Mouse (Mus musculus) liver, postnatal 0 days (tissue): ENCODE results near the gene Fbxl13. TPM values are rescaled to one million over a fixed set of nuclear protein-coding genes. Genes with fewer than 3 reads are reported as not detected.

Experiments
- ATAC-seq: fragments of 200-750 bp; cut with Nextera tagmentation; 2 replicates; pipeline ENCODE4 v1.8.0; 2017; ENCODE audit warnings: mild to moderate bottlenecking, moderate library complexity
- DNase-seq: peaks from one replicate; pipeline ENCODE4 v3.0.0-alpha.2; 2016
- H3K27ac ChIP-seq: fragments of 300-500 bp; sonication (generic); 2 replicates; pipeline ENCODE4 v1.5.1; 2014; ENCODE audit warnings: antibody characterized with exemption, moderate library complexity, mild to moderate bottlenecking, low read depth
- H3K27me3 ChIP-seq: fragments of 300-500 bp; sonication (generic); 2 replicates; pipeline ENCODE4 v1.6.1; 2014; ENCODE audit warnings: low read length, control low read depth, mixed read lengths; ENCODE audit not compliant: insufficient read depth
- H3K36me3 ChIP-seq: fragments of 300-500 bp; sonication (generic); replicated peaks from 2 replicates; pipeline ENCODE4 v1.6.1; 2014; ENCODE audit warnings: mild to moderate bottlenecking, control low read depth, low read length, moderate library complexity, mixed read lengths; ENCODE audit not compliant: insufficient read depth
- H3K4me1 ChIP-seq: fragments of 300-500 bp; sonication (generic); 2 replicates; pipeline ENCODE4 v1.6.1; 2014; ENCODE audit warnings: antibody characterized with exemption, mild to moderate bottlenecking, control low read depth; ENCODE audit not compliant: insufficient read depth
- H3K4me2 ChIP-seq: fragments of 300-500 bp; sonication (generic); 2 replicates; pipeline ENCODE4 v1.6.1; 2014; ENCODE audit warnings: low read depth, mild to moderate bottlenecking, low read length, moderate library complexity, mixed read lengths
- H3K4me3 ChIP-seq: fragments of 300-500 bp; sonication (generic); 2 replicates; pipeline ENCODE4 v1.5.1; 2014; ENCODE audit warnings: low read depth, low read length
- H3K9ac ChIP-seq: fragments of 300-500 bp; sonication (generic); replicated peaks from 2 replicates; pipeline ENCODE4 v1.6.1; 2014; ENCODE audit warnings: mild to moderate bottlenecking, moderate library complexity
- H3K9me3 ChIP-seq: fragments of 300-500 bp; sonication (generic); 2 replicates; pipeline ENCODE4 v1.6.1; 2016; ENCODE audit warnings: mild to moderate bottlenecking, control low read depth, low read length, mixed read lengths
- CTCF ChIP-seq: sonication (generic); IDR thresholded peaks from 2 replicates; pipeline ENCODE4 v1.5.1; 2016; ENCODE audit warnings: antibody characterized with exemption, low read depth
- EP300 ChIP-seq: IDR thresholded peaks from 2 replicates; pipeline ENCODE4 v1.6.1; 2016; ENCODE audit warnings: antibody characterized with exemption, low read depth, mild to moderate bottlenecking
- WGBS: fragments of 180-500 bp; shearing (Covaris S2); extraction: QIAGEN DNeasy Blood & Tissue Kit; methylation state at CpG from one replicate; pipeline ENCODE4 v1.1.7; 2014; ENCODE audit not compliant: insufficient replicate concordance; 5-methylcytosine and 5-hydroxymethylcytosine counted together
- polyA plus RNA-seq: library from polyadenylated mRNA; unstranded; fragments of >200 nt; fragmentation: Nextera tagmentation; extraction: Ambion mirVana; gene quantifications from 2 replicates; pipeline ENCODE4 v1.2.1, GENCODE M21; 2015

Fbxl13 gene
- polyA plus RNA-seq, 1 experiment from 2014 or later, result 0.09 TPM

- Histone ChIP-seq H3K9ac (no peak overlapping the region), H3K27ac (no peak overlapping the region), H3K36me3 (no peaks in the 10 kb centered on the region), H3K4me2 (no peak overlapping the region), H3K4me1 (no peaks in the 10 kb centered on the region), H3K4me3 (no peak overlapping the region), H3K27me3 (no peaks in the 10 kb centered on the region), H3K9me3 (no peaks in the 10 kb centered on the region)
- ATAC-seq (no peak), DNase-seq (no peak)
- no peak for TF ChIP-seq CTCF
- no peak for TF ChIP-seq EP300
- WGBS, result 73% methylated on average over 4 of the region's 4 CpGs
Observed at GRCm38 (mm10) chr5:21489135-21489534, 156.3 kb downstream of the Fbxl13 start.

- Histone ChIP-seq H3K9ac (no peak overlapping the region), H3K27me3 (no peaks in the 10 kb centered on the region), H3K27ac (no peak overlapping the region), H3K4me2 (no peak overlapping the region), H3K4me1 (no peaks in the 10 kb centered on the region), H3K9me3 (no peaks in the 10 kb centered on the region), H3K36me3 (no peaks in the 10 kb centered on the region), H3K4me3 (no peak overlapping the region)
- TF ChIP-seq CTCF (no peak), EP300 (no peak)
- ATAC-seq, result no peak
- no peak for DNase-seq
- WGBS, result 83% methylated on average over 5 of the region's 5 CpGs
Observed at GRCm38 (mm10) chr5:21488506-21488905, 156.9 kb downstream of the Fbxl13 start.

- 71% methylated on average over 3 of the region's 3 CpGs for WGBS
- no peak for DNase-seq
- no peaks in the 10 kb centered on the region for H3K27me3 ChIP-seq
- no peak for TF ChIP-seq EP300
- no peak for TF ChIP-seq CTCF
- no peak overlapping the region for H3K9ac ChIP-seq
- ATAC-seq, result no peak
- no peaks in the 10 kb centered on the region for H3K9me3 ChIP-seq
- no peak overlapping the region for H3K4me3 ChIP-seq
- no peaks in the 10 kb centered on the region for H3K4me1 ChIP-seq
- H3K27ac ChIP-seq, result no peak overlapping the region
- H3K36me3 ChIP-seq, result no peaks in the 10 kb centered on the region
- no peak overlapping the region for H3K4me2 ChIP-seq
Observed at GRCm38 (mm10) chr5:21487716-21488115, 157.7 kb downstream of the Fbxl13 start.

GRCm38 (mm10) chr5:21487306-21487705 lies 158.1 kb downstream of the Fbxl13 start:
- DNase-seq (no peak), ATAC-seq (no peak)
- Histone ChIP-seq H3K9ac (no peak overlapping the region), H3K27me3 (no peaks in the 10 kb centered on the region), H3K4me2 (no peak overlapping the region), H3K4me3 (no peak overlapping the region), H3K9me3 (no peaks in the 10 kb centered on the region), H3K27ac (no peak overlapping the region), H3K36me3 (no peaks in the 10 kb centered on the region), H3K4me1 (no peaks in the 10 kb centered on the region)
- TF ChIP-seq CTCF (no peak), EP300 (no peak)
- WGBS, result 70% methylated on average over 3 of the region's 3 CpGs

- Histone ChIP-seq H3K4me1 (no peaks in the 10 kb centered on the region), H3K36me3 (no peaks in the 10 kb centered on the region), H3K4me3 (no peak overlapping the region), H3K9ac (no peak overlapping the region), H3K27me3 (no peaks in the 10 kb centered on the region), H3K27ac (no peak overlapping the region), H3K4me2 (no peak overlapping the region), H3K9me3 (no peaks in the 10 kb centered on the region)
- WGBS, result 74% methylated on average over 5 of the region's 5 CpGs
- no peak for ATAC-seq
- no peak for DNase-seq
- TF ChIP-seq CTCF, result no peak
- TF ChIP-seq EP300, result no peak
Observed at GRCm38 (mm10) chr5:21486798-21487197, 158.6 kb downstream of the Fbxl13 start.

- H3K4me3 ChIP-seq, result no peak overlapping the region
- H3K9me3 ChIP-seq, result no peaks in the 10 kb centered on the region
- no peaks in the 10 kb centered on the region for H3K4me1 ChIP-seq
- H3K27ac ChIP-seq, result no peak overlapping the region
- ATAC-seq (no peak), DNase-seq (no peak)
- TF ChIP-seq CTCF, result no peak
- TF ChIP-seq EP300, result no peak
- no peak overlapping the region for H3K4me2 ChIP-seq
- H3K36me3 ChIP-seq, result peaks cover 2% of the 10 kb centered on the region; the same call in 1 of the 2 replicates
- 79% methylated on average over 8 of the region's 8 CpGs for WGBS
- H3K9ac ChIP-seq, result no peak overlapping the region
- H3K27me3 ChIP-seq, result no peaks in the 10 kb centered on the region
Observed at GRCm38 (mm10) chr5:21485197-21485829, 160.1 kb downstream of the Fbxl13 start.
